ENCODE assay signal across 20 mouse cellular contexts in genomic region chr12:95563431-95563830, GRCm38 (mm10).
DNase-seq lines count a peak whose midpoint lies in the region; ATAC-seq and TF ChIP-seq lines count a peak whose summit lies in the region.
"Had no signal": no experiment of that assay in that cellular context is flagged by ENCODE, and none has a peak within 500 bp of the region (broad histone marks: within the 10 kb centered on the region; RNA-seq: fewer than 3 reads in every experiment).

No protein-coding gene starts in this region.

- no peak overlapping the region for H3K4me2 ChIP-seq in forebrain, embryonic 16.5 days (ENCODE audit: low read length)
- no peak overlapping the region for H3K4me2 ChIP-seq in forebrain, postnatal 0 days (ENCODE audit: low read depth)
- no peak overlapping the region for H3K4me2 ChIP-seq in lung, embryonic 15.5 days
- H3K4me2 ChIP-seq in embryonic facial prominence, embryonic 11.5 days (ENCODE audit: low read depth, low read length) = no peak overlapping the region
- H3K4me2 ChIP-seq: embryonic facial prominence, embryonic 15.5 days; kidney, embryonic 15.5 days; liver, embryonic 11.5 days; midbrain, embryonic 12.5 days; neural tube, embryonic 15.5 days had no signal

- intact Hi-C loops in left cerebral cortex, postnatal 14 days (cut with DNase I) = no loop called here

- peaks cover 7% of the 10 kb centered on the region; the same call in 1 of the 2 replicates for H3K4me1 ChIP-seq in forebrain, embryonic 16.5 days (replicated peaks; ENCODE audit: control insufficient read depth, insufficient read depth, low read length)
- no peaks in the 10 kb centered on the region for H3K4me1 ChIP-seq in forebrain, postnatal 0 days (ENCODE audit: insufficient read depth)
- no peaks in the 10 kb centered on the region for H3K4me1 ChIP-seq in lung, embryonic 15.5 days
- no peaks in the 10 kb centered on the region for H3K4me1 ChIP-seq in embryonic facial prominence, embryonic 11.5 days (ENCODE audit: control insufficient read depth, insufficient read depth, low read length)
- H3K4me1 ChIP-seq: kidney, embryonic 15.5 days; midbrain, embryonic 12.5 days; neural tube, embryonic 15.5 days had no signal

- no peak for TF ChIP-seq CTCF in forebrain, postnatal 0 days (IDR thresholded peaks at IDR 0.05; ENCODE audit: low read depth)

- no peak for ATAC-seq in forebrain, embryonic 16.5 days
- ATAC-seq in forebrain, postnatal 0 days = no peak
- ATAC-seq in lung, embryonic 15.5 days (ENCODE audit: borderline replicate concordance, extremely low read depth, low FRiP score, low TSS enrichment) = peak; percentile 31; the same call in 1 of the 2 replicates
- ATAC-seq in embryonic facial prominence, embryonic 11.5 days (replicated peaks; ENCODE audit: insufficient number of reproducible peaks, low FRiP score, low TSS enrichment, low read depth) = no peak
- ATAC-seq: hindbrain, embryonic 16.5 days; intestine, embryonic 16.5 days had no signal

- no peaks in the 10 kb centered on the region for H3K36me3 ChIP-seq in forebrain, embryonic 16.5 days (ENCODE audit: control insufficient read depth, insufficient read depth)
- H3K36me3 ChIP-seq in forebrain, postnatal 0 days (ENCODE audit: insufficient read depth) = no peaks in the 10 kb centered on the region
- H3K36me3 ChIP-seq in lung, embryonic 15.5 days = no peaks in the 10 kb centered on the region
- no peaks in the 10 kb centered on the region for H3K36me3 ChIP-seq in embryonic facial prominence, embryonic 11.5 days (replicated peaks; ENCODE audit: control insufficient read depth, insufficient read depth, low read depth, low read length)
- H3K36me3 ChIP-seq: embryonic facial prominence, embryonic 15.5 days; kidney, embryonic 15.5 days; midbrain, embryonic 12.5 days; neural tube, embryonic 15.5 days had no signal

- H3K27me3 ChIP-seq in forebrain, embryonic 16.5 days (replicated peaks; ENCODE audit: control insufficient read depth, insufficient read depth, low read length) = no peaks in the 10 kb centered on the region
- no peaks in the 10 kb centered on the region for H3K27me3 ChIP-seq in forebrain, postnatal 0 days (ENCODE audit: insufficient read depth, low read length)
- no peaks in the 10 kb centered on the region for H3K27me3 ChIP-seq in lung, embryonic 15.5 days
- no peaks in the 10 kb centered on the region for H3K27me3 ChIP-seq in embryonic facial prominence, embryonic 11.5 days (ENCODE audit: control insufficient read depth, insufficient read depth, low read length)
- H3K27me3 ChIP-seq: CH12.LX; embryonic facial prominence, embryonic 15.5 days; kidney, embryonic 15.5 days; midbrain, embryonic 12.5 days; neural tube, embryonic 15.5 days had no signal

- DNase-seq in forebrain, postnatal 0 days = no peak
- no peak for DNase-seq in lung, postnatal 4 days
- peak; percentile 85 for DNase-seq in 3T3-L1 (ENCODE audit: low read depth, low spot score)
- peak; percentile 16 for DNase-seq in embryonic facial prominence, embryonic 11.5 days (ENCODE audit: low spot score)
- no peak for DNase-seq in spleen, postnatal 14 days (ENCODE audit: low spot score in 2 of 2)
- DNase-seq in left cerebral cortex, postnatal 14 days (ENCODE audit: low spot score in 2 of 2) = no peak
- DNase-seq: cerebellum, adult 9-11 months; gastrocnemius, postnatal 14 days; heart, adult 18-20 months; heart, postnatal 4 days had no signal

- H3K27ac ChIP-seq in forebrain, embryonic 16.5 days (ENCODE audit: low read length) = no peak overlapping the region
- no peak overlapping the region for H3K27ac ChIP-seq in forebrain, postnatal 0 days (ENCODE audit: low read depth, low read length)
- H3K27ac ChIP-seq in lung, embryonic 15.5 days = no peak overlapping the region
- H3K27ac ChIP-seq in embryonic facial prominence, embryonic 11.5 days (replicated peaks; ENCODE audit: low read depth, low read length) = no peak overlapping the region
- H3K27ac ChIP-seq: embryonic facial prominence, embryonic 15.5 days; kidney, embryonic 15.5 days; midbrain, embryonic 12.5 days; neural tube, embryonic 15.5 days had no signal

- H3K9me3 ChIP-seq in forebrain, embryonic 16.5 days (ENCODE audit: control insufficient read depth, low read length) = no peaks in the 10 kb centered on the region
- no peaks in the 10 kb centered on the region for H3K9me3 ChIP-seq in forebrain, postnatal 0 days (ENCODE audit: low read length)
- no peaks in the 10 kb centered on the region for H3K9me3 ChIP-seq in lung, embryonic 15.5 days
- H3K9me3 ChIP-seq in embryonic facial prominence, embryonic 11.5 days (replicated peaks; ENCODE audit: control insufficient read depth, low read length) = no peaks in the 10 kb centered on the region
- H3K9me3 ChIP-seq: embryonic facial prominence, embryonic 15.5 days; kidney, embryonic 15.5 days; midbrain, embryonic 12.5 days had no signal

- no peak overlapping the region for H3K4me3 ChIP-seq in forebrain, embryonic 16.5 days (replicated peaks; ENCODE audit: low read length)
- no peak overlapping the region for H3K4me3 ChIP-seq in forebrain, postnatal 0 days (ENCODE audit: low read depth, low read length)
- H3K4me3 ChIP-seq in lung, embryonic 15.5 days = no peak overlapping the region
- H3K4me3 ChIP-seq in embryonic facial prominence, embryonic 11.5 days (ENCODE audit: low read depth, low read length) = no peak overlapping the region
- H3K4me3 ChIP-seq: embryonic facial prominence, embryonic 15.5 days; kidney, embryonic 15.5 days; midbrain, embryonic 12.5 days; neural tube, embryonic 15.5 days had no signal

- 29% methylated on average over 4 of the region's 4 CpGs for whole genome bisulfite sequencing in forebrain, embryonic 16.5 days
- 34% methylated on average over 4 of the region's 4 CpGs for WGBS in forebrain, postnatal 0 days
- WGBS in lung, embryonic 15.5 days = 28% methylated on average over 4 of the region's 4 CpGs
- 55% methylated on average over 4 of the region's 4 CpGs for WGBS in embryonic facial prominence, embryonic 11.5 days

- H3K9ac ChIP-seq in forebrain, embryonic 16.5 days (replicated peaks; ENCODE audit: low read depth, low read length) = 0 out of 2 replicates have a peak overlapping the region, but pooled peaks have one; percentile 15
- no peak overlapping the region for H3K9ac ChIP-seq in forebrain, postnatal 0 days
- no peak overlapping the region for H3K9ac ChIP-seq in lung, embryonic 15.5 days
- H3K9ac ChIP-seq in embryonic facial prominence, embryonic 11.5 days (replicated peaks; ENCODE audit: low read length) = no peak overlapping the region
- H3K9ac ChIP-seq: embryonic facial prominence, embryonic 15.5 days; kidney, embryonic 15.5 days; midbrain, embryonic 12.5 days; neural tube, embryonic 15.5 days had no signal

Comparison
In these comparisons a context has a peak if more than half of its experiments do, and no peak if none do; other contexts are left out.
1. DNase-seq: peak in 3T3-L1 (single experiment) and embryonic facial prominence, embryonic 11.5 days (single experiment); none in forebrain, postnatal 0 days (single experiment), lung, postnatal 4 days (0 of 2), spleen, postnatal 14 days (0 of 2) and left cerebral cortex, postnatal 14 days (0 of 2).